Mouse (Mus musculus) myocyte (in vitro differentiated cells): ENCODE data around the gene Usp46. TPM values are rescaled to one million over a fixed set of nuclear protein-coding genes. Genes with fewer than 3 reads are reported as not detected.

ENCODE experiments used
- H3K27me3 ChIP-seq: one replicate; pipeline ENCODE4 v1.6.1; 2011; ENCODE audit not compliant: control insufficient read depth, insufficient read depth, insufficient read length
- H3K36me3 ChIP-seq: one replicate; pipeline ENCODE4 v1.6.1; 2011; ENCODE audit not compliant: control insufficient read depth, insufficient read depth
- H3K4me2 ChIP-seq: one replicate; pipeline ENCODE4 v1.6.1; 2011; ENCODE audit warnings: low read depth, control low read depth
- H3K4me3 ChIP-seq: one replicate; pipeline ENCODE4 v1.5.1; 2011; ENCODE audit warnings: mild to moderate bottlenecking, control low read depth, moderate library complexity
- H3K79me2 ChIP-seq: one replicate; pipeline ENCODE4 v1.6.1; 2011; ENCODE audit not compliant: control insufficient read depth, insufficient read depth
- H3ac ChIP-seq: one replicate; pipeline ENCODE4 v1.6.1; 2011; ENCODE audit not compliant: control insufficient read depth, insufficient read length
- CEBPB ChIP-seq: IDR thresholded peaks from 2 replicates; pipeline ENCODE4 v1.6.1; 2011; ENCODE audit warnings: mild to moderate bottlenecking, moderate library complexity; ENCODE audit not compliant: poor library complexity, insufficient read depth, severe bottlenecking
- E2F4 ChIP-seq: IDR thresholded peaks from one replicate; pipeline ENCODE4 v1.6.1; 2011; ENCODE audit warnings: mild to moderate bottlenecking, control low read depth, moderate library complexity; ENCODE audit not compliant: insufficient read depth
- MAX ChIP-seq: IDR thresholded peaks from one replicate; pipeline ENCODE4 v1.6.1; 2011; ENCODE audit warnings: low read depth, mild to moderate bottlenecking, control low read depth
- MYOD1 ChIP-seq, 3 experiments: IDR thresholded peaks; one replicate each; pipeline ENCODE4 v1.6.1; 2011; ENCODE audit warnings: control low read depth in 2 of 3, low read depth in 2 of 3, mild to moderate bottlenecking in 2 of 3, moderate library complexity in 1 of 3; ENCODE audit not compliant: insufficient read length in 2 of 3, control insufficient read depth in 1 of 3
- MYOG ChIP-seq, 3 experiments: IDR thresholded peaks; one replicate each; pipeline ENCODE4 v1.6.1; 2011; ENCODE audit warnings: control low read depth in 2 of 3, low read depth in 2 of 3, mild to moderate bottlenecking in 2 of 3; ENCODE audit not compliant: insufficient read length in 2 of 3, control insufficient read depth in 1 of 3, insufficient read depth in 1 of 3
- POLR2A ChIP-seq: IDR thresholded peaks from one replicate; pipeline ENCODE4 v1.6.1; 2011; ENCODE audit warnings: low read depth, mild to moderate bottlenecking, control low read depth, moderate library complexity; ENCODE audit not compliant: insufficient read length
- POLR2AphosphoS2 ChIP-seq: IDR thresholded peaks from one replicate; pipeline ENCODE4 v1.6.1; 2011; ENCODE audit warnings: low read depth, control low read depth; ENCODE audit not compliant: insufficient read length
- REST ChIP-seq: IDR thresholded peaks from one replicate; pipeline ENCODE4 v1.6.1; 2011; ENCODE audit warnings: mild to moderate bottlenecking, control low read depth, moderate library complexity; ENCODE audit not compliant: insufficient read depth, insufficient read length
- SRF ChIP-seq: IDR thresholded peaks from one replicate; pipeline ENCODE4 v1.6.1; 2011; ENCODE audit warnings: low read depth; ENCODE audit not compliant: control insufficient read depth, insufficient read length
- TCF12 ChIP-seq: IDR thresholded peaks from one replicate; pipeline ENCODE4 v1.6.1; 2011; ENCODE audit warnings: mild to moderate bottlenecking, control low read depth; ENCODE audit not compliant: poor library complexity, insufficient read depth, severe bottlenecking
- TCF3 ChIP-seq: IDR thresholded peaks from one replicate; pipeline ENCODE4 v1.6.1; 2011; ENCODE audit warnings: low read depth, control low read depth; ENCODE audit not compliant: insufficient read length
- USF1 ChIP-seq: IDR thresholded peaks from one replicate; pipeline ENCODE4 v1.6.1; 2011; ENCODE audit warnings: low read depth, mild to moderate bottlenecking, control low read depth, moderate library complexity
- polyA plus RNA-seq: library from polyadenylated mRNA; unstranded; fragments of >200 nt; fragmentation: generic; extraction: Trizol; gene quantifications from one replicate; pipeline ENCODE4 v1.2.1, GENCODE M21; 2012; ENCODE audit warnings: missing spikeins

The Usp46 gene
- polyA plus RNA-seq, 1 experiment, result 6.1 TPM

DNA sequence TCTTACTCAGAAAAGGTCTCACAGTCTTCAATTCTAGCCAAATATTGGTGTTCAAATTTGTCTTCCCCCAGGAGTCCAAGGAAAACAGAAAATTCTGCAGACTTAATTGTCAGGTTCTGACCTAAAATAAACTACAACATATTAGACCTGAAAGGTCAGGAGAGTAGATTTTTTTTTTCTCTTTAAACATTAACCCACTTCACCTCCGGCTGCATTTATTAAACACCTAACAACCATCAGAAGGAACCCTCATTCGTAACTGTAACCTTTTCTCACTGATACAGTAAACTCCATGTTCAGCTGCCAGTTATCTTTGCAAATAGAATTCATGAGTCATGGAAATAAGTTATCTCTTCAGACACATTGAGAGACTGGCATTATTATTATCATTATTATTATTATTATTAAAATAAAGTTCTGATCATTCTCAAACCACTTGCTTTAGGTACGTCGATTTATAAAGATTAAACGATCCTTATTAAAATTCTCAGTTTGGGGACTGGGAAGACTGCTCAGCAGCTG, 4.9 kb downstream of the Usp46 start:
- Histone ChIP-seq H3K79me2 (peaks cover 16% of the 10 kb centered on the region), H3ac (no peak overlapping the region), H3K27me3 (no peaks in the 10 kb centered on the region), H3K36me3 (no peaks in the 10 kb centered on the region), H3K4me3 (no peak overlapping the region), H3K4me2 (no peak overlapping the region)
- TF ChIP-seq MYOG (IDR thresholded peaks at IDR 0.05; ENCODE audit: control insufficient read depth in 1 of 3, insufficient read depth in 1 of 3, insufficient read length in 2 of 3, low read depth in 2 of 3), result no peak
- TF ChIP-seq MAX, result no peak
- TF ChIP-seq REST, result no peak
- TF ChIP-seq E2F4, result no peak
- TF ChIP-seq POLR2AphosphoS2, result no peak
- no peak for TF ChIP-seq USF1
- TF ChIP-seq MYOD1 (IDR thresholded peaks at IDR 0.05; ENCODE audit: control insufficient read depth in 1 of 3, insufficient read length in 2 of 3, low read depth in 2 of 3), result no peak

DNA sequence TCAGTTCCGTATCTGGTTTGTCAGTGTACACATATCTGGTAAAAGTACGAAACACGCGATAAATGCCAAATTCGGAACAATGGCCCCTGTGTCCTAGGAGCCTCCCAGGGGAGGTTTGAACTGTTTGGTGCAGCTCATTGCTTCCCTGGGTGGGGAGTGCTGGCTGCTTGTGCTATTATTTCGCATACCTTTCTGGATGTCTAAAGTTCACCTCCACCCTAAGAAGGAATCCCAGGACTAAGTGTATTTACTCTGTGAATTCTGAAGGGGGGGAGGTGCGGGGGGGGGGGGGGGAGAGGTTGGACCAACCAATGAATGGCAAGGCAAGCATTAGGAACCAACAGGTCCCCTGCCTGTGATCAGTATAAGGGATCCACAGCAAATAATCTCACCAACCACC, 6.0 kb downstream of the Usp46 start:
- Histone ChIP-seq H3K27me3 (no peaks in the 10 kb centered on the region), H3K36me3 (no peaks in the 10 kb centered on the region), H3K4me2 (no peak overlapping the region), H3ac (no peak overlapping the region), H3K4me3 (no peak overlapping the region), H3K79me2 (peaks cover 20% of the 10 kb centered on the region)
- TF ChIP-seq TCF3 (no peak), USF1 (no peak), CEBPB (no peak), POLR2AphosphoS2 (no peak), MYOD1 (IDR thresholded peaks at IDR 0.05; ENCODE audit: control insufficient read depth in 1 of 3, insufficient read length in 2 of 3, low read depth in 2 of 3) (no peak), E2F4 (no peak), POLR2A (no peak), REST (no peak), MAX (no peak), MYOG (IDR thresholded peaks at IDR 0.05; ENCODE audit: control insufficient read depth in 1 of 3, insufficient read depth in 1 of 3, insufficient read length in 2 of 3, low read depth in 2 of 3) (no peak), SRF (no peak), TCF12 (no peak)

DNA sequence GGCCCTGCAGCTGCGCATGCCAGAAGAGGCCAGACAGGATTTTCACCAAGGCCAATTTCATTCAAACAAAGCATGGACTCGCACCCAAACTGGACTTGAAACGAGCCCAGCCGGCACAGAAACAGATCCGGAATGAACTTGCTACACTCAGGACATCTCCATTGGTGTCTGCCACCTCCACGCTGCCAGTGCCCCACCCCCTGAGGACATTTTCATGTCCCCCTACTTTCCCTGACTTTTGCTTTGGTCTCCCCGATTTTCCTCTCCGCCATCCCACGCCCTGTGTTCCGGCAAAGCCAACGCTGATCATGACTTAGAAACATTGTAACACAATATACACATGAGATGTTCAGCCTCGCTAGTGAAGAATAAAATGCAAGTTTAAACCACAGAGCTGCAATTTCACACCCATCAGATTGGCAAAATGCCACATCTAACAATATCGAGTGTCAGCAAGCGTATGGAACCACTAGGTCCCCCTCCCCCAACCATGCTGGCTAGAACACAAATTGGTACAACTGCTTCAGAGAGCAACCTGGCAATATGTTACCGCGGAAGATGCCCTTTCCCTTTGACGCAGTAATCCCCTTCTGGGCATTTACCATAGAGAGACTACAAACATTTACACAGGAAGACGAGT, 6.7 kb downstream of the Usp46 start:
- TF ChIP-seq MAX, result no peak
- no peak for TF ChIP-seq POLR2AphosphoS2
- TF ChIP-seq POLR2A, result no peak
- H3K4me3 ChIP-seq, result no peak overlapping the region
- H3K36me3 ChIP-seq, result no peaks in the 10 kb centered on the region
- peaks cover 20% of the 10 kb centered on the region for H3K79me2 ChIP-seq
- no peaks in the 10 kb centered on the region for H3K27me3 ChIP-seq
- H3ac ChIP-seq, result no peak overlapping the region
- no peak overlapping the region for H3K4me2 ChIP-seq

DNA sequence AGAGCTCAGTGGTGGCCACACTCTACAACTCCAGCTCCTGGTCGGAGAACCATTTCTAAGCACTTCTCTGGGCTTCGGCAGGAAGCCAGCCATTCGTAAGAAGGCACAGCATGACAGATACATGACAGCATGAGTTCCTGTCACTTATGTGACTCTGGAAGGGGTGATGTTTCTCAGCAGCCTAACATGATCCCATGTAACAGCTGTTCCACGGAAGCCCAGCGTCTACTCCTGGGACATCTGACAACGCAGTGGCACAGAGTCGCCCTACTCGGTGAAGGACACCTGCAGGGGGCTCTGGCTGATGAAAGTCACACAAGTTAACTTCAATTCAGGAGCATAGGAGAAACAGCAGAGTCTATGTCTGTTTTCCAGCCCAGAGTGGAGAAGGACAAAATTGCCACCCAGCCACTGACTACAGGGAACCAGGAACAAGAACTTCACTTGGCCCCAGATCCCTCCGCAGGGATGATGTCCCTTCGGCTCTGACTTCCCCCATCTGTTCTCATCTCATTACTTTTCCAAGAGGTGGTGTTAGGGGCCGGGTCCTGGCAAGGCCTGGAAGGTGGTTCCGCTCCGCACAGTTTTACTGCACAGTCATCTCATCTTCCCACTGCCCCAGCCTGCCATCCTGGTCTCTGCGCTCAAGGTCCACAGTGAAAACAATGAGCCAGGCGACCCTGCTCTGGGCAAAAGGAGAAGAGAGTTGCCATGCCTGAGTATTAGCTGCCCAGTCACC, 15.9 kb downstream of the Usp46 start:
- Histone ChIP-seq H3K79me2 (peaks cover 5% of the 10 kb centered on the region), H3K27me3 (no peaks in the 10 kb centered on the region), H3K36me3 (no peaks in the 10 kb centered on the region), H3K4me2 (no peak overlapping the region), H3K4me3 (no peak overlapping the region), H3ac (no peak overlapping the region)
- TF ChIP-seq MAX (no peak), POLR2A (no peak)

DNA sequence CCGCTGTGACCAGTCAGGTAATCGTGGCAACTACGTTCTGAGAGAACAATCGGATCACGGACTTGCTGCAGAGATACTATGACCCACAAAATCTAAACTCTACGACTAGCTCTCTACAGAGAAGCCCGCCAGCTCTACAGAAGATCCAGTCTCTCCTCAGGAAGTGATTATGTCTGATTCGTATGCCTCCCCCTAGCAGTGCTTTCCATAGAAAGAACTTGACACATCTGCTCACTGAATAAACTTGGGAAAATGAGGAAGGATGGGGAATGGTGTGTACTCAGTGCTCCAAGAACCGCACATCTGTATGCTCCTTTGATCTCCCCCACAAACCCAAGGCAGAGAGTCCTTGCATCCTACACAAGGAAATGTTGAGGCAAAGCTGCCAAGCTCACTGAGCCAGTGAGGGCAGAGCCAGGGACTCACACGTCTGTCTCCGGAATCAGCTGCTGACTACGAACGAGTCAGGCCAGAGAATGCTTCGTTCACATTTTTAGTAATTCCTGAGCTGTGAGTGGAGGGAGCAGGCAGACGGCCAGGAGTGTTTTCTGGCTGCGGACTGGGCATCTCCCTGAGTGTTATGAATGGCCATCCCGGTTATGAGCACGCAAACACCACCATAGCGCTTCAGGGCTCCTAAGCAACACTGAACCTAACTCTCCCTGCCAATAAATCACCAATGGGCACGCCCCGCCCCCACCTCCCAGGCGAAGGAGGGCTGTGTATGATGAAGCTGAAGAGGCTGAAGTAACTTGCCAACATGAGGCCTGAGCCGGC, 16.6 kb downstream of the Usp46 start:
- Histone ChIP-seq H3K4me2 (no peak overlapping the region), H3K36me3 (no peaks in the 10 kb centered on the region), H3K27me3 (no peaks in the 10 kb centered on the region), H3K4me3 (no peak overlapping the region), H3ac (no peak overlapping the region), H3K79me2 (peaks cover 5% of the 10 kb centered on the region)
- TF ChIP-seq E2F4 (no peak), MAX (no peak), MYOG (IDR thresholded peaks at IDR 0.05; ENCODE audit: control insufficient read depth in 1 of 3, insufficient read depth in 1 of 3, insufficient read length in 2 of 3, low read depth in 2 of 3) (no peak), USF1 (no peak), TCF12 (no peak), REST (no peak), MYOD1 (IDR thresholded peaks at IDR 0.05; ENCODE audit: control insufficient read depth in 1 of 3, insufficient read length in 2 of 3, low read depth in 2 of 3) (no peak), TCF3 (no peak)
